Mouse (Mus musculus): ENCODE measurements around the gene Mns1.
"Not testable (repeated sequence)": the region's sequence is repeated elsewhere in the genome, so short reads cannot be mapped to it uniquely, and the experiment has no call there.

GRCm38 (mm10) chr9:72454281-72454680, 16.5 kb downstream of the Mns1 start:
- TF ChIP-seq POLR2A (IDR thresholded peaks at IDR 0.05; ENCODE audit: borderline replicate concordance, extremely low read depth, low read depth, low read length); CTCF (IDR thresholded peaks at IDR 0.05; ENCODE audit: insufficient read depth, low read length): not testable (repeated sequence)

Data from lung, adult 2 months (tissue).